Mouse (Mus musculus) intestine, postnatal 0 days (tissue): Measurements from ENCODE around the gene Ubqln4. TPM values are rescaled to one million over a fixed set of nuclear protein-coding genes. Genes with fewer than 3 reads are reported as not detected.

Source experiments
- ATAC-seq: fragments of 200-750 bp; cut with Nextera tagmentation; 2 replicates; pipeline ENCODE4 v1.8.0; 2017; ENCODE audit warnings: mild to moderate bottlenecking, moderate TSS enrichment, moderate library complexity
- H3K27ac ChIP-seq: fragments of 300-500 bp; sonication (generic); 2 replicates; pipeline ENCODE4 v1.5.1; 2014; ENCODE audit warnings: mild to moderate bottlenecking, low read depth, low read length, moderate library complexity
- H3K27me3 ChIP-seq: fragments of 300-500 bp; sonication (generic); replicated peaks from 2 replicates; pipeline ENCODE4 v1.6.1; 2014; ENCODE audit warnings: low read length, mixed read lengths; ENCODE audit not compliant: control insufficient read depth, insufficient read depth
- H3K36me3 ChIP-seq: fragments of 300-500 bp; sonication (generic); 2 replicates; pipeline ENCODE4 v1.6.1; 2014; ENCODE audit warnings: mild to moderate bottlenecking, moderate library complexity; ENCODE audit not compliant: control insufficient read depth, insufficient read depth
- H3K4me1 ChIP-seq: fragments of 300-500 bp; sonication (generic); replicated peaks from 2 replicates; pipeline ENCODE4 v1.6.1; 2014; ENCODE audit warnings: antibody characterized with exemption, low read length, mixed read lengths; ENCODE audit not compliant: control insufficient read depth, insufficient read depth
- H3K4me2 ChIP-seq: fragments of 300-500 bp; sonication (generic); replicated peaks from 2 replicates; pipeline ENCODE4 v1.6.1; 2014; ENCODE audit warnings: low read depth, mild to moderate bottlenecking, moderate library complexity
- H3K4me3 ChIP-seq: fragments of 300-500 bp; sonication (generic); 2 replicates; pipeline ENCODE4 v1.5.1; 2014; ENCODE audit warnings: low read depth, low read length
- H3K9ac ChIP-seq: fragments of 300-500 bp; sonication (generic); 2 replicates; pipeline ENCODE4 v1.6.1; 2014; ENCODE audit warnings: mild to moderate bottlenecking, low read depth, low read length
- H3K9me3 ChIP-seq: fragments of 300-500 bp; sonication (generic); 2 replicates; pipeline ENCODE4 v1.6.1; 2016; ENCODE audit warnings: mixed run types; ENCODE audit not compliant: control insufficient read depth
- CTCF ChIP-seq: sonication (generic); IDR thresholded peaks from 2 replicates; pipeline ENCODE4 v1.5.1; 2016; ENCODE audit warnings: low read depth, mild to moderate bottlenecking, control low read depth, antibody characterized with exemption, moderate library complexity
- WGBS: fragments of 180-500 bp; shearing (Covaris S2); extraction: QIAGEN DNeasy Blood & Tissue Kit; methylation state at CpG from one replicate; pipeline ENCODE4 v1.1.7; 2014; 5-methylcytosine and 5-hydroxymethylcytosine counted together
- polyA plus RNA-seq: library from polyadenylated mRNA; unstranded; fragments of >200 nt; fragmentation: Nextera tagmentation; extraction: Ambion mirVana; gene quantifications from 2 replicates; pipeline ENCODE4 v1.2.1, GENCODE M21; 2015

Gene Ubqln4
- polyA plus RNA-seq, 1 experiment from 2014 or later = 17.3 TPM

- 62% methylated on average over 5 of the region's 5 CpGs for WGBS
- Histone ChIP-seq H3K9me3 (no peaks in the 10 kb centered on the region), H3K27me3 (no peaks in the 10 kb centered on the region), H3K36me3 (peaks cover 17% of the 10 kb centered on the region; the same call in 1 of the 2 replicates), H3K4me3 (no peak overlapping the region), H3K9ac (no peak overlapping the region), H3K27ac (no peak overlapping the region), H3K4me2 (no peak overlapping the region), H3K4me1 (no peaks in the 10 kb centered on the region)
- no peak for ATAC-seq
- no peak for TF ChIP-seq CTCF
Observed at GRCm38 (mm10) chr3:88543651-88544410, 9.7 kb upstream of the Ubqln4 start.

- peak; percentile 80 for TF ChIP-seq CTCF
- Histone ChIP-seq H3K4me1 (no peaks in the 10 kb centered on the region), H3K9ac (no peak overlapping the region), H3K27ac (no peak overlapping the region), H3K27me3 (no peaks in the 10 kb centered on the region), H3K36me3 (peaks cover 17% of the 10 kb centered on the region; the same call in 1 of the 2 replicates), H3K4me3 (no peak overlapping the region), H3K4me2 (no peak overlapping the region), H3K9me3 (no peaks in the 10 kb centered on the region)
- 44% methylated on average over 5 of the region's 5 CpGs for WGBS
- no peak for ATAC-seq
Observed at GRCm38 (mm10) chr3:88544514-88544913, 9.0 kb upstream of the Ubqln4 start.

- Histone ChIP-seq H3K4me1 (no peaks in the 10 kb centered on the region), H3K4me3 (no peak overlapping the region), H3K9me3 (no peaks in the 10 kb centered on the region), H3K27me3 (no peaks in the 10 kb centered on the region), H3K27ac (no peak overlapping the region), H3K9ac (no peak overlapping the region), H3K36me3 (peaks cover 17% of the 10 kb centered on the region; the same call in 1 of the 2 replicates), H3K4me2 (0 out of 2 replicates have a peak overlapping the region, but pooled peaks have one; percentile 2)
- TF ChIP-seq CTCF = no peak
- 77% methylated on average over 20 of the region's 20 CpGs for WGBS
- no peak for ATAC-seq
Observed at GRCm38 (mm10) chr3:88544955-88545591, 8.5 kb upstream of the Ubqln4 start.

GRCm38 (mm10) chr3:88546674-88547418 is 6.7 kb upstream of the Ubqln4 start:
- Histone ChIP-seq H3K4me3 (0 out of 2 replicates have a peak overlapping the region, but pooled peaks have one; percentile 5), H3K9me3 (no peaks in the 10 kb centered on the region), H3K4me1 (no peaks in the 10 kb centered on the region), H3K27ac (peak overlapping the region; percentile 46; the same call in 1 of the 2 replicates), H3K4me2 (peak overlapping the region; percentile 48), H3K9ac (no peak overlapping the region), H3K36me3 (0 out of 2 replicates have a peak, but pooled peaks cover 6% of the 10 kb centered on the region), H3K27me3 (no peaks in the 10 kb centered on the region)
- no peak for TF ChIP-seq CTCF
- ATAC-seq = 0 out of 2 replicates have a peak, but pooled peaks have one; percentile 17
- WGBS = 43% methylated on average over 6 of the region's 6 CpGs

- Histone ChIP-seq H3K9me3 (no peaks in the 10 kb centered on the region), H3K36me3 (no peaks in the 10 kb centered on the region), H3K4me1 (no peaks in the 10 kb centered on the region), H3K27me3 (no peaks in the 10 kb centered on the region), H3K9ac (peak within 1 kb of the TSS; percentile 22; the same call in 1 of the 2 replicates), H3K4me3 (peak within 1 kb of the TSS; percentile 35), H3K4me2 (peak within 1 kb of the TSS; percentile 64), H3K27ac (peak within 1 kb of the TSS; percentile 90)
- WGBS = 29% methylated on average over 18 of the region's 18 CpGs
- TF ChIP-seq CTCF = no peak
- peak; percentile 31 for ATAC-seq
Observed at GRCm38 (mm10) chr3:88548180-88548917, 5.2 kb upstream of the Ubqln4 start, which contains the start of gene Rab25. Gene Rab25, minus strand, starts transcription at chr3:88548300.
